Comparison of ENCODE assay signal across 30 mouse cellular contexts in the genomic region with DNA sequence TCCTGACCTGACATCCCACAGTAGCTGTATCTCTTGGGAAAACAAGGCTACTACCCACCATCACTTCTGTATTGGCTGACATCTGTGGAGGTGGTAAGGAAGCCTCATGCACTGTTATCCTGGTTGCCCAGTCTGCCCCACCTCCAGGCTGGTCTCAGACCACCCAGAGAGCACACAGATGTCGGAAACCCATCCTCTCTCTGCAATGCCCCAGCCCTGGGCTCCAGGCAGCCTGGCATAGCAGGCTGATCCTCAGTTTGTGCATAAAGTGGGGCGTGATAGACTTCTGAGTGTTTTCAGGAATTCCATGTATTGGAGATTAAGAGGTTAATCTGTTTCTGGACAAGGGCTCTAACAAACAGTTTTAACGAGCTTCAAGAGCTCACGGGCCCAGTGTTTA. TPM values are rescaled to one million over a fixed set of nuclear protein-coding genes. Genes with fewer than 3 reads are reported as not detected.
A peak's percentile ranks its signal among the peaks of the same experiment; 100 is the strongest.
DNase-seq lines count a peak whose midpoint lies in the region; ATAC-seq and TF ChIP-seq lines count a peak whose summit lies in the region.
"Had no signal": no experiment of that assay in that cellular context is flagged by ENCODE, and none has a peak within 500 bp of the region (broad histone marks: within the 10 kb centered on the region; RNA-seq: fewer than 3 reads in every experiment).

No protein-coding gene starts in this region.

- H3K4me2 ChIP-seq in heart, embryonic 13.5 days: no peak overlapping the region
- H3K4me2 ChIP-seq in hindbrain, embryonic 12.5 days (replicated peaks): no peak overlapping the region
- peak overlapping the region; percentile 6; the same call in 1 of the 2 replicates for H3K4me2 ChIP-seq in limb, embryonic 12.5 days
- H3K4me2 ChIP-seq in intestine, postnatal 0 days (replicated peaks; ENCODE audit: low read depth): no peak overlapping the region
- H3K4me2 ChIP-seq: embryonic facial prominence, embryonic 12.5 days; limb, embryonic 15.5 days; liver, embryonic 13.5 days; midbrain, embryonic 12.5 days had no signal

- peaks cover 55% of the 10 kb centered on the region for H3K4me1 ChIP-seq in heart, embryonic 13.5 days
- H3K4me1 ChIP-seq in hindbrain, embryonic 10.5 days (replicated peaks): peaks cover 50% of the 10 kb centered on the region
- peaks cover 38% of the 10 kb centered on the region for H3K4me1 ChIP-seq in hindbrain, embryonic 12.5 days
- peaks cover 60% of the 10 kb centered on the region for H3K4me1 ChIP-seq in limb, embryonic 12.5 days (replicated peaks)
- no peaks in the 10 kb centered on the region for H3K4me1 ChIP-seq in intestine, postnatal 0 days (replicated peaks; ENCODE audit: control insufficient read depth, insufficient read depth, low read length)
- H3K4me1 ChIP-seq: liver, embryonic 13.5 days; megakaryocyte, embryonic 14.5 days had no signal

- H3K27me3 ChIP-seq in heart, embryonic 13.5 days (replicated peaks): no peaks in the 10 kb centered on the region
- no peaks in the 10 kb centered on the region for H3K27me3 ChIP-seq in hindbrain, embryonic 10.5 days (ENCODE audit: insufficient read depth, poor library complexity, severe bottlenecking)
- no peaks in the 10 kb centered on the region for H3K27me3 ChIP-seq in hindbrain, embryonic 12.5 days
- H3K27me3 ChIP-seq in limb, embryonic 12.5 days: no peaks in the 10 kb centered on the region
- H3K27me3 ChIP-seq in intestine, postnatal 0 days (replicated peaks; ENCODE audit: control insufficient read depth, insufficient read depth, low read length): no peaks in the 10 kb centered on the region
- H3K27me3 ChIP-seq: embryonic facial prominence, embryonic 12.5 days; limb, embryonic 15.5 days; liver, embryonic 13.5 days; megakaryocyte, embryonic 14.5 days had no signal

- WGBS in heart, embryonic 13.5 days: 56% methylated on average over 4 of the region's 4 CpGs
- 48% methylated on average over 4 of the region's 4 CpGs for WGBS in hindbrain, embryonic 10.5 days
- WGBS in hindbrain, embryonic 12.5 days: 38% methylated on average over 4 of the region's 4 CpGs
- WGBS in limb, embryonic 12.5 days: 15% methylated on average over 4 of the region's 4 CpGs
- 75% methylated on average over 4 of the region's 4 CpGs for WGBS in intestine, postnatal 0 days

- H3K4me3 ChIP-seq in heart, embryonic 13.5 days: no peak overlapping the region
- H3K4me3 ChIP-seq in hindbrain, embryonic 10.5 days: no peak overlapping the region
- H3K4me3 ChIP-seq in hindbrain, embryonic 12.5 days: no peak overlapping the region
- no peak overlapping the region for H3K4me3 ChIP-seq in limb, embryonic 12.5 days (replicated peaks)
- H3K4me3 ChIP-seq in intestine, postnatal 0 days (ENCODE audit: low read depth, low read length): no peak overlapping the region
- H3K4me3 ChIP-seq: embryonic facial prominence, embryonic 12.5 days; limb, embryonic 15.5 days; liver, embryonic 13.5 days; megakaryocyte, embryonic 14.5 days; midbrain, embryonic 12.5 days had no signal

- H3K9me3 ChIP-seq in heart, embryonic 13.5 days: no peaks in the 10 kb centered on the region
- H3K9me3 ChIP-seq in hindbrain, embryonic 10.5 days: no peaks in the 10 kb centered on the region
- no peaks in the 10 kb centered on the region for H3K9me3 ChIP-seq in hindbrain, embryonic 12.5 days (replicated peaks)
- H3K9me3 ChIP-seq in limb, embryonic 12.5 days: no peaks in the 10 kb centered on the region
- no peaks in the 10 kb centered on the region for H3K9me3 ChIP-seq in intestine, postnatal 0 days (ENCODE audit: control insufficient read depth)
- H3K9me3 ChIP-seq: embryonic facial prominence, embryonic 12.5 days; G1E; limb, embryonic 15.5 days; liver, embryonic 13.5 days; megakaryocyte, embryonic 14.5 days; midbrain, embryonic 12.5 days had no signal

- H3K36me3 ChIP-seq in heart, embryonic 13.5 days: peaks cover 17% of the 10 kb centered on the region; the same call in 1 of the 2 replicates
- peaks cover 8% of the 10 kb centered on the region; the same call in 1 of the 2 replicates for H3K36me3 ChIP-seq in hindbrain, embryonic 10.5 days
- H3K36me3 ChIP-seq in hindbrain, embryonic 12.5 days: no peaks in the 10 kb centered on the region
- H3K36me3 ChIP-seq in limb, embryonic 12.5 days: peaks cover 11% of the 10 kb centered on the region; the same call in 1 of the 2 replicates
- peaks cover 12% of the 10 kb centered on the region; the same call in 1 of the 2 replicates for H3K36me3 ChIP-seq in intestine, postnatal 0 days (ENCODE audit: control insufficient read depth, insufficient read depth)
- H3K36me3 ChIP-seq: liver, embryonic 13.5 days; midbrain, embryonic 12.5 days had no signal

- 0 out of 2 replicates have a peak overlapping the region, but pooled peaks have one; percentile 19 for H3K9ac ChIP-seq in heart, embryonic 13.5 days
- no peak overlapping the region for H3K9ac ChIP-seq in hindbrain, embryonic 12.5 days
- no peak overlapping the region for H3K9ac ChIP-seq in limb, embryonic 12.5 days (replicated peaks)
- no peak overlapping the region for H3K9ac ChIP-seq in intestine, postnatal 0 days (ENCODE audit: low read depth, low read length)
- H3K9ac ChIP-seq: embryonic facial prominence, embryonic 12.5 days; forebrain, postnatal 0 days; limb, embryonic 15.5 days; liver, embryonic 13.5 days; midbrain, embryonic 12.5 days had no signal

- peak overlapping the region; percentile 77 for H3K27ac ChIP-seq in heart, embryonic 13.5 days (replicated peaks)
- 0 out of 2 replicates have a peak overlapping the region, but pooled peaks have one; percentile 8 for H3K27ac ChIP-seq in hindbrain, embryonic 10.5 days
- H3K27ac ChIP-seq in hindbrain, embryonic 12.5 days: no peak overlapping the region
- no peak overlapping the region for H3K27ac ChIP-seq in limb, embryonic 12.5 days
- H3K27ac ChIP-seq in intestine, postnatal 0 days (ENCODE audit: low read depth, low read length): no peak overlapping the region
- H3K27ac ChIP-seq: embryonic facial prominence, embryonic 12.5 days; limb, embryonic 15.5 days; liver, embryonic 13.5 days; midbrain, embryonic 12.5 days had no signal

- ATAC-seq in heart, embryonic 13.5 days (ENCODE audit: extremely low read depth, insufficient number of reproducible peaks, low FRiP score, low TSS enrichment): no peak
- no peak for ATAC-seq in hindbrain, embryonic 12.5 days (ENCODE audit: low FRiP score)
- no peak for ATAC-seq in limb, embryonic 12.5 days (ENCODE audit: insufficient number of reproducible peaks, insufficient read depth, low FRiP score, low TSS enrichment, low read depth)
- ATAC-seq in intestine, postnatal 0 days: no peak
- ATAC-seq: forebrain, postnatal 0 days; hindbrain, embryonic 16.5 days; lung, postnatal 0 days had no signal

- peak; percentile 32 to 57 for DNase-seq in cerebellum, postnatal 10 days
- DNase-seq in cerebellum, adult 8-10 months: no peak
- DNase-seq in heart, postnatal 4 days: no peak
- no peak for DNase-seq in hindbrain, embryonic 10.5 days (ENCODE audit: low spot score)
- DNase-seq: adrenal gland, adult 8-10 months; forebrain, postnatal 0 days; kidney, adult 2 months; layer of hippocampus, postnatal 36 days; liver, embryonic 13.5 days; lung, adult 18-20 months; lung, postnatal 4 days; right cerebral cortex, postnatal 25 days; spleen, adult 18-20 months; thymus, postnatal 14 days had no signal

- TF ChIP-seq CTCF in intestine, postnatal 0 days (IDR thresholded peaks at IDR 0.05; ENCODE audit: low read depth): no peak

RNA-seq across cellular contexts. Expression of a gene that starts 46.8 kb away (rescaled TPM):
- not detected in 2 replicates for polyA plus RNA-seq in heart, embryonic 13.5 days (2015; fragmentation: Nextera tagmentation; extraction: Ambion mirVana)
- total RNA-seq in heart, postnatal 4 days (2021): under 1 TPM; 0.10 to 0.23 TPM
- polyA plus RNA-seq in hindbrain, embryonic 10.5 days (2016; fragmentation: Nextera tagmentation; extraction: Ambion mirVana): 0.68 and 6.8 TPM in 2 replicates
- 24.0 and 27.1 TPM in 2 replicates for polyA plus RNA-seq in hindbrain, embryonic 12.5 days (2016; fragmentation: Nextera tagmentation; extraction: Ambion mirVana)
- polyA plus RNA-seq in limb, embryonic 12.5 days (2016; fragmentation: Nextera tagmentation; extraction: Ambion mirVana): 0.11 and 0.12 TPM in 2 replicates
- polyA plus RNA-seq in intestine, postnatal 0 days (2015; fragmentation: Nextera tagmentation; extraction: Ambion mirVana): not detected in 2 replicates
- total RNA-seq: hematopoietic stem cell, adult 5-6 weeks; monocyte, adult 5-6 weeks had no signal
- polyA plus RNA-seq: G1E; intestine, embryonic 14.5 days; large intestine, adult 2 months; liver, embryonic 13.5 days; stomach, embryonic 16.5 days had no signal

Comparison
In these comparisons a context has a peak if more than half of its experiments do, and no peak if none do; other contexts are left out.
1. DNase-seq: peak in cerebellum, postnatal 10 days (2 of 2); none in cerebellum, adult 8-10 months (single experiment), heart, postnatal 4 days (single experiment) and hindbrain, embryonic 10.5 days (single experiment).
2. H3K27ac ChIP-seq: peak in heart, embryonic 13.5 days (single experiment) and hindbrain, embryonic 10.5 days (single experiment); none in hindbrain, embryonic 12.5 days (single experiment), limb, embryonic 12.5 days (single experiment) and intestine, postnatal 0 days (single experiment).